Mouse (Mus musculus) olfactory bulb, adult 2 months (tissue): ENCODE data around the gene Rsrc1. TPM values are rescaled to one million over a fixed set of nuclear protein-coding genes. Genes with fewer than 3 reads are reported as not detected.

Experiments
- H3K27ac ChIP-seq: fragments of 200-500 bp; 2 replicates; pipeline ENCODE4 v1.5.1; 2012; ENCODE audit warnings: low read depth, low read length; ENCODE audit not compliant: insufficient read depth
- H3K4me1 ChIP-seq: fragments of 200-500 bp; 2 replicates; pipeline ENCODE4 v1.6.1; 2012; ENCODE audit warnings: low read length; ENCODE audit not compliant: control insufficient read depth, insufficient read depth
- H3K4me3 ChIP-seq: fragments of 200-500 bp; 2 replicates; pipeline ENCODE4 v1.5.1; 2012; ENCODE audit warnings: mild to moderate bottlenecking, low read depth, low read length, moderate library complexity; ENCODE audit not compliant: insufficient read depth
- CTCF ChIP-seq: fragments of 200-500 bp; IDR thresholded peaks from 2 replicates; pipeline ENCODE4 v1.5.1; 2012; ENCODE audit warnings: low read depth, mild to moderate bottlenecking, low read length, moderate library complexity; ENCODE audit not compliant: insufficient read depth
- POLR2A ChIP-seq: fragments of 200-500 bp; IDR thresholded peaks from 2 replicates; pipeline ENCODE4 v1.6.1; 2012; ENCODE audit warnings: mild to moderate bottlenecking, low read depth, low read length, moderate library complexity; ENCODE audit not compliant: insufficient read depth
- WGBS: fragments of 180-500 bp; shearing (Covaris S2); methylation state at CpG from one replicate; pipeline ENCODE4 v1.1.7; 2018; 5-methylcytosine and 5-hydroxymethylcytosine counted together
- polyA plus RNA-seq: library from polyadenylated mRNA; stranded (reverse); fragments of >200 nt; gene quantifications from 2 replicates; pipeline ENCODE4 v1.2.4, GENCODE M21; 2012; ENCODE audit warnings: low replicate concordance; ENCODE audit not compliant: missing spikeins, insufficient read depth, insufficient read length

The Rsrc1 gene
- polyA plus RNA-seq, 1 experiment: not detected

- Histone ChIP-seq H3K4me3 (no peak overlapping the region), H3K4me1 (no peaks in the 10 kb centered on the region), H3K27ac (no peak overlapping the region)
- TF ChIP-seq POLR2A: no peak
- TF ChIP-seq CTCF: no peak
- 95% methylated on average over 2 of the region's 2 CpGs for WGBS
Observed at GRCm38 (mm10) chr3:67075484-67075883, 94.3 kb downstream of the Rsrc1 start.

DNA sequence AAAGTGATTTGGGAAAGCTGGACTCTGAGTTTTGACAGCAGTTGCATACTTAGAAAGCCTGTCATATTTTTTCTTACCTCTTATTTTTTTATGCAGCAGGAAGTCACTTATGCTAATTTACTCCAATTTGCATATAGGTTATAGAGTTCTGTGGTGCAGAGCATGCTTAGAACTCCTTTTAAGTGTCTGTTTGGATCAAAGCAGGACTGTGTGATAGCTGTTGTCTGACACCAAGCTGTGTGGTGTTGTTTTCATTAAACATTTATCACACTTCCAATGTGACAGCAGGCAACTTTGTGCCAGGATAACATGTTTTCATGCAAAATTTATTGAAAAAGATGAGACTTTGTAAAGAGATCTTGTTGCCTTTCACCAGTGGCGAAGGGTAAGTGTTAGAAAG lies 103.6 kb downstream of the Rsrc1 start:
- Histone ChIP-seq H3K27ac (no peak overlapping the region), H3K4me3 (no peak overlapping the region), H3K4me1 (no peaks in the 10 kb centered on the region)
- no peak for TF ChIP-seq CTCF
- TF ChIP-seq POLR2A: no peak
- WGBS: 90% methylated on average over 1 of the region's 1 CpGs

DNA sequence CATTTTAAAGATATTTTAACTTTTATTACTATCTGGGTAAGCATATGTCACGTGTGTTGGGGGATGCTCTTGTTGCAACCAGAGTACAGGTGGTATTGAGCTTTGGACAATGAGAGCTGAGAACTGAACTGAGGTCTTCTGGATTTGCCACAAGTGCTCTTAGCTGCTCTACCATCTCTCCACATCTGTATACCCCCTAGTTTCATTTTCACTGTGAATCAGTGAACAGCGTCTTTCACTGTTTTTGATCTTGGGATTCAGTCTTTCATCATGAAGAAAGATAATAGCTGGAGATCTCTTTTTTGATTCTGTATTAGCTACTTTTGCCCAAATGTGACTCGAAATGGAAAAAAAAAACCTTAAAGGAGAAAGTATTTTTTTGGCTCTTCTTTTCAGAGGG lies 127.2 kb downstream of the Rsrc1 start:
- 94% methylated on average over 3 of the region's 3 CpGs for WGBS
- TF ChIP-seq CTCF (no peak), POLR2A (no peak)
- Histone ChIP-seq H3K27ac (no peak overlapping the region), H3K4me1 (no peaks in the 10 kb centered on the region), H3K4me3 (no peak overlapping the region)

GRCm38 (mm10) chr3:67116317-67116716 lies 135.1 kb downstream of the Rsrc1 start:
- no peak overlapping the region for H3K4me3 ChIP-seq
- no peak overlapping the region for H3K27ac ChIP-seq
- TF ChIP-seq CTCF (no peak), POLR2A (no peak)
- no peaks in the 10 kb centered on the region for H3K4me1 ChIP-seq
- 85% methylated on average over 4 of the region's 4 CpGs for WGBS

- Histone ChIP-seq H3K4me1 (no peaks in the 10 kb centered on the region), H3K4me3 (no peak overlapping the region), H3K27ac (no peak overlapping the region)
- no peak for TF ChIP-seq POLR2A
- TF ChIP-seq CTCF: no peak
- WGBS: 72% methylated on average over 3 of the region's 3 CpGs
Observed at GRCm38 (mm10) chr3:67132521-67132920, 151.3 kb downstream of the Rsrc1 start.

- H3K4me3 ChIP-seq: no peak overlapping the region
- 92% methylated on average over 2 of the region's 2 CpGs for WGBS
- no peak for TF ChIP-seq POLR2A
- TF ChIP-seq CTCF: no peak
Observed at GRCm38 (mm10) chr3:67135749-67136375, 154.7 kb downstream of the Rsrc1 start.

DNA sequence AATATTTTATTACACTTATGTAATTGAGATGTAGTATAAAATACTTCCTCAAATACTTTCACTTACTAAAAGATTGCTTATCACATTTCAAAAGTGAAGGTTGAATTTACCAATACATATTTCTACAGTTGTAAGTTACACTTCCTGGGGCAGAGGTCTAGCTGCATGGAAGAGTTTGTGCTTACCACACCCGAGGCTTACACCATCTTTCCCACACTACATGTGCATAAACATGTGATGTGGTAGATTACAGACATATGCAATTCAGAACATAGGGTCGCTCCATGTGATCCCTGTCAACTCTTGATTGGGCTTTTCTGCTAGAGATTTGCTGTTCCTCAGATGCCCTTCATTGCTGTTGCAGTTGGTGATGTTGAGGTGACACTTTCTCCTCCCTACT lies 163.8 kb downstream of the Rsrc1 start:
- no peak overlapping the region for H3K4me3 ChIP-seq
- no peak overlapping the region for H3K27ac ChIP-seq
- no peaks in the 10 kb centered on the region for H3K4me1 ChIP-seq
- 96% methylated on average over 2 of the region's 2 CpGs for WGBS
- TF ChIP-seq CTCF (no peak), POLR2A (no peak)

More at GRCm38 (mm10) chr3:67135749-67136375, 154.7 kb downstream of the Rsrc1 start:
- H3K27ac ChIP-seq: no peak overlapping the region
- no peaks in the 10 kb centered on the region for H3K4me1 ChIP-seq

GRCm38 (mm10) chr3:67146280-67146679 lies 165.1 kb downstream of the Rsrc1 start:
- TF ChIP-seq CTCF (no peak), POLR2A (no peak)

DNA sequence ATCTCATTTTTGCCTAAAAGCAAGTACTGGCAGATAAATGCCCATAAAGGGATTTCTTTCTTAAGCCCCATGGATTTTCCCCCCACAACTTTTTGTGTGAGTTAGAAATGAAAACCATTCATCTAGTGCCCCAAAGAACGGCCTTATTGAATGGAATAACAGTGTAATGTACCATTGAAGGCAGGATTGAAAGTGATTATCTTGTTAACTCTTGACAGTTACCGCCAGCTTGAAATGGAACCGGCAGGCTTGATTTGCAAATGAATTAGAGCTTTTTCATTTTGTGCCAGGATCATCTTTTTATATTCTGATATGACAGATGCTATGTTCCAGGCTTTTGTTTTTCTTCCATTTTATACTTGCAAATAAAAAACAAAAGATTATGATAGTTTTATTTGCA lies 166.1 kb downstream of the Rsrc1 start:
- WGBS: 31% methylated on average over 3 of the region's 3 CpGs
- TF ChIP-seq POLR2A: no peak
- TF ChIP-seq CTCF: no peak
- no peak overlapping the region for H3K27ac ChIP-seq
- no peaks in the 10 kb centered on the region for H3K4me1 ChIP-seq
- no peak overlapping the region for H3K4me3 ChIP-seq

More at GRCm38 (mm10) chr3:67146280-67146679, 165.1 kb downstream of the Rsrc1 start:
- Histone ChIP-seq H3K27ac (no peak overlapping the region), H3K4me1 (no peaks in the 10 kb centered on the region), H3K4me3 (no peak overlapping the region)
- 96% methylated on average over 1 of the region's 1 CpGs for WGBS
